Mouse (Mus musculus): ENCODE data around the gene Sipa1l2.
"Not testable (repeated sequence)": the region's sequence is repeated elsewhere in the genome, so short reads cannot be mapped to it uniquely, and the experiment has no call there.

The Sipa1l2 gene

DNA sequence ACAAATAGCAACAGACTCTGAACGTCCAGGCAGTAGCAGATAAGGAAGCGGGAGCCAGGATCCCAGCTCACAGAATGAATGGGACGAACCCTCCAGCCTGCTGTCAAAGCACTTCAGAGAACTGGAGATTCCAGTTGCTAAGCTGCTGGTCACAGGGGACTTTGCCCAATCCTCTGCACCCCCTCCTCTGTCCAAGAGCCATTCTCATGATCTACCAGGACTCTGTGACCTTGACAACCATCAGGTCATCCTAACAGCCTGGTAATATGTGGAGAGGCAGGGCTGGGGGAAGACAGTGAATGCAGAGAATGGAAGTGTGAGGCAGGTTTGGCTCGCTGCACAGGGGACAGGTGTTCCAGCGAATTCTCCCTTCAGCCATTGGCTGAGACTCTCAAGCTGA, 163.2 kb downstream of the Sipa1l2 start:
- DNase-seq (ENCODE audit: low spot score in 2 of 2): no peak

GRCm38 (mm10) chr8:125401350-125401749, 168.3 kb downstream of the Sipa1l2 start:
- no peak for DNase-seq (ENCODE audit: low spot score in 2 of 2)

- DNase-seq (ENCODE audit: low spot score in 2 of 2): no peak
Observed at GRCm38 (mm10) chr8:125397981-125398380, 171.6 kb downstream of the Sipa1l2 start.

- not testable (repeated sequence) for DNase-seq (ENCODE audit: low spot score in 2 of 2)
Observed at GRCm38 (mm10) chr8:125395682-125396081, 173.9 kb downstream of the Sipa1l2 start.

GRCm38 (mm10) chr8:125395032-125395431, 174.6 kb downstream of the Sipa1l2 start:
- DNase-seq (ENCODE audit: low spot score in 2 of 2): no peak

DNA sequence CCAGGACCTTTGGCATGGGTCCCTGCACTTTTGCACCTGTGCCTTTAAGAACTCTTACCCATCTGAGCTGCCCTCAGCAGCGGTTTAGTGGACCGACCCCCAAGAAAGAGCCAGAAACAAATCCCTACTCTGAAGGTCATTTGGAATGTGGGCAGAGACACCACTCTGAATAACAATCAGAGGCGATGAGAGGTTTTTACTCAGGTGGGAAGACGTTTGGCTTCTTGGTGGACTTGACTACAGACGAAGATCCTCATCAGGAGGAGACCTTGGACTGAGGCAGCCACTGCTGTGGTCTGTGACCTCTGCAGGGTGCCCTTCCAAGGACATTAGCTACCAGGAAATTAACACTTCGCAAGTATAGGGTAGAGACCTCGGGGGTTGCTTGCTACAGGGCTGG, 177.9 kb downstream of the Sipa1l2 start:
- DNase-seq (ENCODE audit: low spot score in 2 of 2): no peak

DNA sequence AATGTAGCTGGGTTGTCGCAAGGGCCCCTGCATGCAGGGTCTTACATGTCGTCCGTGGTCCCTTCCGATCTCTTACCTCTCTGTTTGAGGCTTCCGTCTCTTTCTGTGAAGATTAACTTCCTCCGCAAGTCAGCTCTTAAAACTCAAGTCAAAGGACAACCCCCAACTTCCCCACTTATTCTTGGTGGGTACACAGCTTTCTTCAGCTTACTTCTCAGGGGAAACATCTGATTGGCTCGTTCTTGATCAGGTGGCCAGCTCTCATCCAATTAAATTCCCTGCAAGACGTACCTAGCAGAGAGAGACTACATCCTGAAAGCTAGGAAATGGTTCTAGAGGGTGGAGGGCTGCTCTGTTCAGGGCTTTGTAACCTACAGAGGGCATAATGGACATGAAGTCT, 178.3 kb downstream of the Sipa1l2 start:
- no peak for DNase-seq (ENCODE audit: low spot score in 2 of 2)

GRCm38 (mm10) chr8:125390506-125390895, 179.1 kb downstream of the Sipa1l2 start:
- DNase-seq (ENCODE audit: low spot score in 2 of 2): no peak

DNA sequence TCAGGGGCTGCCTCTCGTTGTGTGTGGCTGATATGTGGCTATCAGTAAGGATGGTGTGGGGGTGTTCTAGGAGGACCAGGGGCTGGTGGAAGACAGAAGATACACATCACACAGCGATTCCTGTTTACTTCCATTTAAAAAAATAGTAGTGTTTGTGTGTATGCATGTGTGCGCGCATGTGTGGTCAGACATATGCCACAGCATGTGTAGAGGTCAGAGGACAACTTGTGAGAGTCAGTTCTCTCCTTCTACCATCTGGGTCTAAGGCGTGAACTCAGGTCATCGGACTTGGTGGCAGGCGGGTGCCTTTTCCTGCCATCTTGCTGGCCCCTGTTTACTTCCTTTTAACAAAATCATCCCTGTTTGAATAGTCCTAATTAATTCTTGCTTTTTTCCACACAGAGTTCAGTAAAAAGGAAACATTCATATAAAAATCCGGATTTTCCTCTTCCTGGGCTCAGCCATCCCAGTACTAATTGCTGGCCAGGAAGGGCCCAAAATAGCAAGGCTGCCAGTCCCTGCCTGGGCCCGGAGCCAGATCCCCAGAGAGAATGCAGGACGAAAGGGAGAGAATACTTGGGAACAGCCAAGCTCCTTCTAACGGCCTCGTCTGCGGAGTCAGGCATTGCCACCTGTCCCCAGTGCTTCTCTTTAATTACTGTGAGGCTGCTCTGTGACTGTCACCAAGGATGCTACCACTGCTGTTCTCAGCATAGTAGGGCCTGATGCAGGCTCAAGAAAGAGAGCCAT, 179.7 kb downstream of the Sipa1l2 start:
- no peak for DNase-seq (ENCODE audit: low spot score in 2 of 2)

DNA sequence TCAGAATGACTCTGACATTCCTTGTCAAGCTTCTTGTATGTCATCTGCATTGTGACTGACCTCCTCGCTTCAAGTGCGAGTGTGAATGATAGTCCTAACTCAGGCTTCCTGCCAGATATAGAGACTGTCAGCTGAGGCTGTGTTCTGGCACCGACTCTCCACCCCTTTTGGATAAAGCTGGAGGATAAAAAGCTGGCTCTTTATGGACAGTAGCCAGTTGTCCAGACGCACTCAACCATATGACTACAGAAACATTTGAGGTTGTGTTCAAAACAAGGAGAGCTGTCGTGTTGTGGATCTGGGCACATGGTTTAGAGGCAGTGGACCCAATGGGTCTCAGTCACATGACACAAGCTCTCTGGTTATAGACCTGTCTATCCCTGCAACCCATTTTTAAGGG, 180.3 kb downstream of the Sipa1l2 start:
- DNase-seq (ENCODE audit: low spot score in 2 of 2): no peak

DNA sequence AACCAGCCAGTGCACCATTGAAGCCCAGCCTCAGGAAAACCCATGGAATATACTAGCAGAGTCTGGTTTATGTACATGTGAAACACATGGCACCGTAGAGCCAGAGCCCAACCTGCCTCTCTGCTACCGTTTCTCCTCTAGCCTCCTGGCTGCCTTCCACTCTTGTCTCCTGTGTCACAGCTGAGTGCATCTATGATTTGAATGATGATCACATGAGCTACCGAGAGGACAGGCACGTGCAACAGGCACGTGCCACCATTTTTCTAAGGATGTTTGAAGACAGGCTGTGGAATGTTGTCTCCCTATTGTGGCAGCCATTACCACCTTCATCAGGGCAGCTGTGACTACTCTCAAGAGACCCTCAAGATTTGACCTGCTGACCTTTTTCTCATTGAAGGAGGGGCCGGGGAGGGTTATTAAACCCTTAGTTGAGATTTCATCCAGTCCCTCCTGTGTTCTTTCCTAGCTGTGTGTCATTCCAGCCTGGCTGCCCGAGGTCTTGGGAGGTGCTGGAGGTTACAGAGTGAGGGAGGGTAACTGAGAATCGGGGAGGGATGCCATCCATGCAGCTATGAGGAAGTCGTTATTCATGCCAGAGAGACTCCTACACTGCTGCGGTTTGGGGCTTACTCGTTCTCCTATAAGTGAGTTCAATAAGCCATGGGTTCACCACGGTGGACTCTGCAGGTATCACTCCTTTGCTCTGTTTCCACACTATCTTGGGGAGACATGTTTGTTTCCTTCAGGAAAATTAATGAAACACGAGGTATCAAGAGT, 181.0 kb downstream of the Sipa1l2 start:
- DNase-seq (ENCODE audit: low spot score in 2 of 2): no peak

DNA sequence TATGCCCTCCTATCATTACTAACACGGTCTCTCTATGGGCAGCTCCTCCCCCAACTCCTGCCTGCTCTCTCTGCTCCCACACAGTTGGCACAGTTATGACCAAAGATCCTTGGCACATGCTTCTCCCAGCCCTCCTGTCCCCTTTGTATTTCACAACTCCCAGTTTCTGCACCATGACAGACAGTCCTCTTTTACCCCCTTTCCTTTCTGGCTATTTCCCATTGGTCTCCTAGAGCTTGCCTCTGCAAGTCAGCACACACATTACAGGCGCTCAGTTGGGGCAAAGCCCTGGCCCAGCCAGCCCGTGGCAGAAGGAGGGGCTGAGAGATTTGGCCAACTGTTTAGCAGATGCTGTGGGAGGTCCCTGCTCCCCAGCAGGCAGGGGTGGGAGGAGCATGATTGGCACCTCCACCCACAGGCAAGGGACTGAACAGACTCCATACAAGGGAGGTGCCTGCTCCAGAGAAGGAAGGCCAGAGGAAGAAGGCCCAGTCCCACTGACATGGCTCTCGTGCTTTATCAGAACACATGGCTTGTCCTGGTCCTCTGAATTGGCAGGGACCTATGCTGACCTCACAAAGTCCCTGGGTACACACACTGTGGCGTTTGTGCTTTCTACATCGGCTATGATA, 184.0 kb downstream of the Sipa1l2 start:
- no peak for DNase-seq (ENCODE audit: low spot score in 2 of 2)

DNA sequence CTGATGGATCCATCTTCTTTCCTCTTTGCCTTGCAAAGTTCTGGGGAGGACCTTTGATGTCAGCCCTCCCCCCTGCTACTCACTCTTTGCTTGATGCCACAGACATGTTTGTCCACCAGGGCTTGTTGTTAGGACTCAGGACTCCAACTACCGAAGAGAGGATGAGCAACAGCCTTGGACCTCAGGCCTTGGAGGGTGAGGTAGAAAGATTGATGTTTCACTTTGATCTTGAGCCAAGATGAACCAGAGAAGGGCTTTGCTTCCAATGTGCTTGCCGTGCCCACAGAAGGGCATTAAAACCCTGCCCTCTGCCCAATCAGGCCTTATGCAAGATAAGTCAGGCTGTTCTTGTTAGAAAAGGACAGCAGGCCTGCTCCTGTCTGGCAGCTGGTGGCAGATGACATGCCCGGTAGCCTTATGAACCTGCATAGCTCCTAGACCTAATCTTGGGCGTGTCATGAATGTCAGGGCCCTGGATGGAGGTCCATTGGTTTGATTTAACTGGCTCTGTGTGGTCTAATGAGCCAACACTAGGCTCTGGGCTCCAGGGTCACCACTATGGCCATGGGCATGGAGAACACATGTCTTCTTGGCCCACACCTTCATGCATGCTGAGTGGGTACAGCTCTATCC, 184.9 kb downstream of the Sipa1l2 start:
- no peak for DNase-seq (ENCODE audit: low spot score in 2 of 2)

GRCm38 (mm10) chr8:125381674-125382073, 187.9 kb downstream of the Sipa1l2 start:
- no peak for DNase-seq (ENCODE audit: low spot score in 2 of 2)

GRCm38 (mm10) chr8:125379939-125380338, 189.7 kb downstream of the Sipa1l2 start:
- no peak for DNase-seq (ENCODE audit: low spot score in 2 of 2)

- no peak for DNase-seq (ENCODE audit: low spot score in 2 of 2)
Observed at GRCm38 (mm10) chr8:125379156-125379555, 190.5 kb downstream of the Sipa1l2 start.

- no peak for DNase-seq (ENCODE audit: low spot score in 2 of 2)
Observed at GRCm38 (mm10) chr8:125377704-125378103, 191.9 kb downstream of the Sipa1l2 start.

GRCm38 (mm10) chr8:125376448-125376845, 193.2 kb downstream of the Sipa1l2 start:
- DNase-seq (ENCODE audit: low spot score in 2 of 2): no peak

- DNase-seq (ENCODE audit: low spot score in 2 of 2): no peak
Observed at GRCm38 (mm10) chr8:125375659-125376447, 193.8 kb downstream of the Sipa1l2 start.

DNA sequence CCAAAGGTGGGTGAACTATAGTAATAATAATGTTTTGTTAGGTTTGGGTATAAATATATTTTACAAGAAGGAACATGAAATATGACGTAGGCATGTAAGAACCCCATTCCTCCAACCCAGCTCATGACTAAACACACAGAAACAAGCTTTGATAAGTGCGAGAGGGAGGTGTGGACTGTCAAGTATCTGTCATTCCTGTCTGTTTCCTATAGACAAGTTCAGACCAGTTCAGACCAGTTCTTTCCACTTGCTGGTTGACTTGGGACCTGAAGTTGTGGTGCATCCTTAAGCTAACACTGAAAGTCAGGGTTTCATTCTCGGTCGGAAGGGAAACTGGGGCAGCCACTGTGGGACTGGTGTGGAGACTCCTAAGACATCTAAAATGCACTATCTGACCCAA, 197.0 kb downstream of the Sipa1l2 start:
- DNase-seq (ENCODE audit: low spot score in 2 of 2): no peak

DNA sequence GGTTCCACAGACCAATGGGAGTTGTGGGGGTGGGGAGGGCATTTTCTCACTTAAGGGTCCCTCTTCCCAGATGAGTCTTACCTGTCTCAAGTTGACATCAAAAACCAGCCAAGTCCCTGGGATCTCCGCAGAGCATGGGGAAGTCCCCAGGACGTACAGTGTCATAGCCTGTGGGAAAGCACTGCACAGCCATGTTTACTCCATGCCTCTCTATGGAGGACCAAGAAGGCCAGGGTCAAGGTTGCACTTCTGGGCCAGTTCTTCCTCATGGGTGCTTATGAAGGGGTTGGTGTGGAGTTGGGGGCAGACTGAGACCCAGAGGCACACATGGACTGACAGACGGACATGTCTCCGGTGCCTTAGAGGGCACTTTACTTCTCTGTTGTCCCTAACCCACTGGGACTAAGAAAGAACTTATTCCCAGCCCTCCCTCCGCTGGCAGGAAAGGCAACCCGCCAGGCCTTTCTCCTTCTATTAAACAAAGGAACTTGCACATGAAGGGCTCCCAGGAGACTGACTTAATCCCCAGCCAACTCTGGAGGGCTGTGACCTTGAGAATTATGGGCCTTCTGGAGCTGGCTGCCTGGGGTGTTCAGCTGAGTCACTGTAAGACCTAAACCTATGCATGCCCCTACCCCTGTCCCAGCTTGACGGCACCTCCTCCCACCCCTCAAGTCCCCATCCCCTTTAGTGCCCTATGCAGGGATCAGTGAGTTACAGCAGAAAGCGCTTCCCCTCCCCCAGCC, 199.9 kb downstream of the Sipa1l2 start:
- DNase-seq (ENCODE audit: low spot score in 2 of 2): no peak
